Mouse (Mus musculus) myocyte (in vitro differentiated cells): ENCODE measurements around the gene Zfp523. TPM values are rescaled to one million over a fixed set of nuclear protein-coding genes. Genes with fewer than 3 reads are reported as not detected.
"Not testable (repeated sequence)": the region's sequence is repeated elsewhere in the genome, so short reads cannot be mapped to it uniquely, and the experiment has no call there.

Experiments
- H3K27me3 ChIP-seq: one replicate; pipeline ENCODE4 v1.6.1; 2011; ENCODE audit not compliant: control insufficient read depth, insufficient read depth, insufficient read length
- H3K36me3 ChIP-seq: one replicate; pipeline ENCODE4 v1.6.1; 2011; ENCODE audit not compliant: control insufficient read depth, insufficient read depth
- H3K4me2 ChIP-seq: one replicate; pipeline ENCODE4 v1.6.1; 2011; ENCODE audit warnings: low read depth, control low read depth
- H3K4me3 ChIP-seq: one replicate; pipeline ENCODE4 v1.5.1; 2011; ENCODE audit warnings: mild to moderate bottlenecking, control low read depth, moderate library complexity
- H3K79me2 ChIP-seq: one replicate; pipeline ENCODE4 v1.6.1; 2011; ENCODE audit not compliant: control insufficient read depth, insufficient read depth
- H3ac ChIP-seq: one replicate; pipeline ENCODE4 v1.6.1; 2011; ENCODE audit not compliant: control insufficient read depth, insufficient read length
- CEBPB ChIP-seq: IDR thresholded peaks from 2 replicates; pipeline ENCODE4 v1.6.1; 2011; ENCODE audit warnings: mild to moderate bottlenecking, moderate library complexity; ENCODE audit not compliant: poor library complexity, insufficient read depth, severe bottlenecking
- E2F4 ChIP-seq: IDR thresholded peaks from one replicate; pipeline ENCODE4 v1.6.1; 2011; ENCODE audit warnings: mild to moderate bottlenecking, control low read depth, moderate library complexity; ENCODE audit not compliant: insufficient read depth
- MAX ChIP-seq: IDR thresholded peaks from one replicate; pipeline ENCODE4 v1.6.1; 2011; ENCODE audit warnings: low read depth, mild to moderate bottlenecking, control low read depth
- MYOD1 ChIP-seq, 3 experiments: IDR thresholded peaks; one replicate each; pipeline ENCODE4 v1.6.1; 2011; ENCODE audit warnings: control low read depth in 2 of 3, low read depth in 2 of 3, mild to moderate bottlenecking in 2 of 3, moderate library complexity in 1 of 3; ENCODE audit not compliant: insufficient read length in 2 of 3, control insufficient read depth in 1 of 3
- MYOG ChIP-seq, 3 experiments: IDR thresholded peaks; one replicate each; pipeline ENCODE4 v1.6.1; 2011; ENCODE audit warnings: control low read depth in 2 of 3, low read depth in 2 of 3, mild to moderate bottlenecking in 2 of 3; ENCODE audit not compliant: insufficient read length in 2 of 3, control insufficient read depth in 1 of 3, insufficient read depth in 1 of 3
- POLR2A ChIP-seq: IDR thresholded peaks from one replicate; pipeline ENCODE4 v1.6.1; 2011; ENCODE audit warnings: low read depth, mild to moderate bottlenecking, control low read depth, moderate library complexity; ENCODE audit not compliant: insufficient read length
- POLR2AphosphoS2 ChIP-seq: IDR thresholded peaks from one replicate; pipeline ENCODE4 v1.6.1; 2011; ENCODE audit warnings: low read depth, control low read depth; ENCODE audit not compliant: insufficient read length
- REST ChIP-seq: IDR thresholded peaks from one replicate; pipeline ENCODE4 v1.6.1; 2011; ENCODE audit warnings: mild to moderate bottlenecking, control low read depth, moderate library complexity; ENCODE audit not compliant: insufficient read depth, insufficient read length
- SRF ChIP-seq: IDR thresholded peaks from one replicate; pipeline ENCODE4 v1.6.1; 2011; ENCODE audit warnings: low read depth; ENCODE audit not compliant: control insufficient read depth, insufficient read length
- TCF12 ChIP-seq: IDR thresholded peaks from one replicate; pipeline ENCODE4 v1.6.1; 2011; ENCODE audit warnings: mild to moderate bottlenecking, control low read depth; ENCODE audit not compliant: poor library complexity, insufficient read depth, severe bottlenecking
- TCF3 ChIP-seq: IDR thresholded peaks from one replicate; pipeline ENCODE4 v1.6.1; 2011; ENCODE audit warnings: low read depth, control low read depth; ENCODE audit not compliant: insufficient read length
- USF1 ChIP-seq: IDR thresholded peaks from one replicate; pipeline ENCODE4 v1.6.1; 2011; ENCODE audit warnings: low read depth, mild to moderate bottlenecking, control low read depth, moderate library complexity
- polyA plus RNA-seq: library from polyadenylated mRNA; unstranded; fragments of >200 nt; fragmentation: generic; extraction: Trizol; gene quantifications from one replicate; pipeline ENCODE4 v1.2.1, GENCODE M21; 2012; ENCODE audit warnings: missing spikeins

Zfp523 gene
- polyA plus RNA-seq, 1 experiment, result 32.8 TPM

DNA sequence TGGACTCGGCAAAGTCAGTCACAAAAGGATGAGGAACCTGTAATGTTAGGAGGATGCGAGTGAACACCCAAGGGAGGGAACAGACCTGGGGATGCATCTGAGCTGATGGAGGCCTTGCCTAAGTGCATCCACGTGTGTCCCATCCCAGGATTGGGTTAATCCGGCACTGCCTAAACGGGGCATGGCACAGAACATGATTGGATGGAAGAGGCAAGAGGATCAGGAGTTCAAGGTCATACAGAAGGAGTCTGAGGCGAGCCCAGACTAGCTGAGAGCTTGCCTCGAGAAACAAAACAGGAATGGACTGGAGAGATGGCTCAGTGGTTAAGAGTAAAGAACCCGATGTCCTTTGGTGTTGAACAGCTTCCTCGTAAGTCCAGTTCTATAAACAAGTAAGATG, 35.5 kb downstream of the Zfp523 start:
- Histone ChIP-seq H3K4me2 (no peak overlapping the region), H3K4me3 (no peak overlapping the region), H3K79me2 (no peaks in the 10 kb centered on the region), H3ac (no peak overlapping the region), H3K27me3 (no peaks in the 10 kb centered on the region), H3K36me3 (no peaks in the 10 kb centered on the region)
- TF ChIP-seq MAX (no peak), REST (no peak), MYOG (IDR thresholded peaks at IDR 0.05; ENCODE audit: control insufficient read depth in 1 of 3, insufficient read depth in 1 of 3, insufficient read length in 2 of 3, low read depth in 2 of 3) (no peak), MYOD1 (IDR thresholded peaks at IDR 0.05; ENCODE audit: control insufficient read depth in 1 of 3, insufficient read length in 2 of 3, low read depth in 2 of 3) (no peak), USF1 (no peak), E2F4 (no peak), TCF12 (no peak), CEBPB (no peak), SRF (no peak), TCF3 (no peak), POLR2A (no peak), POLR2AphosphoS2 (no peak)

DNA sequence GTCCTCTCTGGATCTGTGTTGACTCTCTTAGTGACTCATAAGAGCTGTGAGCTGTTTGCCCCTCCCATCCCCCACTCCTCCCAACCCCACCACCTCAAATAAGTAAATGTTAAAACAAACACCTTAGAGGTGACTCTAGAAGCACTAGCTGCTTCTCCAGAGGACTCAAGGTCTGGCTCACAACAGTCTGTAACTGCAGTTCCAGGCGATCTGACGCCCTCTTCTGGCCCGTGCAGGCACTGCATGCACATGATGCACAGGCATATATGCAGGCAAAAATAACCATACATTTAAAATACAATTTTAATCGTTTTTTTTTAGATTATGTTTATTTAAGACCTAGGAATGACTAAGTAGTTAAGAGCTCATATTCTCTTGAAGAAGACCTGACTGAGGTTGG, 36.3 kb downstream of the Zfp523 start:
- Histone ChIP-seq H3K4me3 (no peak overlapping the region), H3K36me3 (no peaks in the 10 kb centered on the region)

DNA sequence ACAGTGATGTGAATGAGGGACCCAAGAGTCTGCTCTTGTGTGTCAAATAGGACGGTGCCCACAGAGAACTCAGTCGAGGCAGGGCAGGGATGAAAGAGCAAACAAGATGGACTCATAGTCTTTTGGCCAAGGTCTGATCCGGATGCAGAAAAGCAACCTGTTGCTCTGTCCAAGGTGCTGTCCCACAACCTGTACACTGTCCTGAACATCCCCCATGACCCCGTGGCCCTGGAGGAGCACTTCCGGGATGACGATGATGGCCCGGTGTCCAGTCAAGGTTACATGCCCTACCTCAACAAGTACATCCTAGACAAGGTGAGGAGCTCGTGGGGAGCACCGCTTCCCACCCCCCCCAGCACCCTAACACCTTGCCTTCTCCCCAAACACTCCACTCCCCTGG, 39.9 kb downstream of the Zfp523 start:
- H3K36me3 ChIP-seq, result no peaks in the 10 kb centered on the region
- no peak overlapping the region for H3K4me2 ChIP-seq
- no peak overlapping the region for H3K4me3 ChIP-seq
- H3K79me2 ChIP-seq, result no peaks in the 10 kb centered on the region
- H3ac ChIP-seq, result no peak overlapping the region
- TF ChIP-seq TCF3, result no peak
- TF ChIP-seq REST, result peak; percentile 48
- H3K27me3 ChIP-seq, result no peaks in the 10 kb centered on the region

More for the DNA sequence above, 36.3 kb downstream of the Zfp523 start:
- Histone ChIP-seq H3K27me3 (no peaks in the 10 kb centered on the region), H3ac (no peak overlapping the region), H3K4me2 (no peak overlapping the region), H3K79me2 (no peaks in the 10 kb centered on the region)
- no peak for TF ChIP-seq REST
- TF ChIP-seq SRF, result no peak
- TF ChIP-seq POLR2A, result no peak
- no peak for TF ChIP-seq MYOD1 (IDR thresholded peaks at IDR 0.05; ENCODE audit: control insufficient read depth in 1 of 3, insufficient read length in 2 of 3, low read depth in 2 of 3)
- no peak for TF ChIP-seq MAX
- TF ChIP-seq POLR2AphosphoS2, result no peak
- TF ChIP-seq MYOG (IDR thresholded peaks at IDR 0.05; ENCODE audit: control insufficient read depth in 1 of 3, insufficient read depth in 1 of 3, insufficient read length in 2 of 3, low read depth in 2 of 3), result no peak
- TF ChIP-seq TCF3, result no peak
- TF ChIP-seq CEBPB, result no peak
- no peak for TF ChIP-seq TCF12
- no peak for TF ChIP-seq E2F4
- no peak for TF ChIP-seq USF1

DNA sequence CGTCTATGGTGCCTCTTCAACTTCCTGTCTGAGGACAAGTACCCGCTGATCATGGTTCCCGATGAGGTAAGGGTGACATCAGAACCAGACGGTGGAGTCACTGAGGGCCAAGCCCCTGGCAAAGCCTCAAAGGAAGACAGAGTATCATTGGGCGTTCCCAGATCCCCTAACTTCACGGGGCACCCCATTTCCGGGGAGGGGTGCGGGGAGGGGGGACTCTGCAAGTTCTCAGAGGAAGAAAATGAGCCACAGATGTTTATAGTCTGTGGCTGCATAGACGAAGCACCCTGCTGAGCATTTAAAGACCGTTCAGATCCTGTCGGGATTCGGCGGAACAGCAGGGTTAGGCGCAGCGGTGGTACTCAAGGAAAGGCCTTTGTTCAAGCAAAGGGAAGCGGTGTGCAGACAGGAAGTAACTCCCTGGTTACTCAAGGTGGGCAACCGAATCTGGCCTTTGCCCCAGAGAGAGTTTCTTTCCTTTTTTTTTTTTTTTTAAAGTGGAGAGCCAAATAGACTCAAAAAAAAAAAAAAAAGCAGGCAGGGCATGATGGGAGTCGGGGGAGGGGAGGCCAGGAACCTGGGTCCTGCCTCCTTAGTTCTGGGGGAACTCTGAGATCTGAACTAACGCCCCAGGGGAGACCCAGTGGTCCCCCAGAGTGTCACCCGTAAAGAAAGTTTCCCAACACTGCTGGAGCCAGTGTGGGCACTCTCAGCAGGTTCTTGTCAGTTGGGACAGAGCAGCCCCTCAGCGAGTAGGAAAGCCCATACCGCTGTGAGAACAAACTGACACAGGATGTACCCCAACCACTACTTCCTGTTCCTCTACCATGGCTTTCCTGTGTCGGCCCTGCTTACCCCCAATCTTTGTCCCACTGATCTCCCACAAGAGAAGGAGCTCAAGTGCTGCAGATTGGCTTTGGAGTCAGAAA, 41.1 kb downstream of the Zfp523 start:
- Histone ChIP-seq H3K27me3 (no peaks in the 10 kb centered on the region), H3K4me3 (no peak overlapping the region), H3K79me2 (no peaks in the 10 kb centered on the region), H3K36me3 (no peaks in the 10 kb centered on the region), H3K4me2 (peak overlapping the region; percentile 16), H3ac (no peak overlapping the region)
- TF ChIP-seq E2F4, result no peak
- no peak for TF ChIP-seq POLR2A
- TF ChIP-seq MYOG (IDR thresholded peaks at IDR 0.05; ENCODE audit: control insufficient read depth in 1 of 3, insufficient read depth in 1 of 3, insufficient read length in 2 of 3, low read depth in 2 of 3), result no peak
- no peak for TF ChIP-seq TCF12
- TF ChIP-seq SRF, result no peak
- TF ChIP-seq MYOD1 (IDR thresholded peaks at IDR 0.05; ENCODE audit: control insufficient read depth in 1 of 3, insufficient read length in 2 of 3, low read depth in 2 of 3), result no peak
- TF ChIP-seq MAX, result no peak
- TF ChIP-seq POLR2AphosphoS2, result no peak
- no peak for TF ChIP-seq CEBPB
- TF ChIP-seq USF1, result no peak
- no peak for TF ChIP-seq TCF3
- no peak for TF ChIP-seq REST

DNA sequence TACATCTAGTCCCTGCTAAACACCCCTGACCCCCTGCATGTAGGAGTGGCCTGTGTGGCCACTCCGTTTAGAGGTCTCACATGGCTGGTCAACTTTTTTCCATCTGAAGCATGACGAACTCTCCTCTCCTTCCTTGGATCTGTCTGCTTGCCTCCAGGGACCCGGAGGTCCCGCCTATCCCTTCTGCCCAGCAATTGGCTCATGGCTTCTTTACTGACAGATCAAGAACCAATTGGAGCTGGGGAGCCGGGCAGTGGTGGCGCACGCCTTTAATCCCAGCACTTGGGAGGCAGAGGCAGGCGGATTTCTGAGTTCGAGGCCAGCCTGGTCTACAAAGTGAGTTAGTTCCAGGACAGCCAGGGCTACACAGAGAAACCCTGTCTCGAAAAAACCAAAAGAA, 45.5 kb downstream of the Zfp523 start:
- not testable (repeated sequence) for H3K27me3 ChIP-seq, H3ac ChIP-seq, H3K4me2 ChIP-seq

More for the DNA sequence above, 45.5 kb downstream of the Zfp523 start:
- H3K79me2 ChIP-seq, H3K4me3 ChIP-seq, H3K36me3 ChIP-seq: not testable (repeated sequence)
